Mouse (Mus musculus) spleen, adult 12 weeks (tissue): ENCODE data around the gene Kif16b.

ENCODE experiments used
- DNase-seq: peaks from one replicate; pipeline ENCODE4 v3.0.0; 2022; ENCODE audit warnings: low spot score

The Kif16b gene

GRCm38 (mm10) chr2:142732370-142732769 lies 169.0 kb downstream of the Kif16b start:
- DNase-seq, result no peak

- DNase-seq, result no peak
Observed at GRCm38 (mm10) chr2:142731778-142732092, 169.6 kb downstream of the Kif16b start.

GRCm38 (mm10) chr2:142731016-142731777 lies 170.1 kb downstream of the Kif16b start:
- DNase-seq, result no peak

- DNase-seq, result no peak
Observed at GRCm38 (mm10) chr2:142724215-142725001, 176.9 kb downstream of the Kif16b start.

GRCm38 (mm10) chr2:142720174-142720573 lies 181.2 kb downstream of the Kif16b start:
- DNase-seq, result no peak

- no peak for DNase-seq
Observed at GRCm38 (mm10) chr2:142718998-142719397, 182.3 kb downstream of the Kif16b start.

- DNase-seq, result no peak
Observed at GRCm38 (mm10) chr2:142717591-142717990, 183.7 kb downstream of the Kif16b start.

GRCm38 (mm10) chr2:142715912-142716260 lies 185.4 kb downstream of the Kif16b start:
- DNase-seq, result no peak

GRCm38 (mm10) chr2:142715186-142715911 lies 186.0 kb downstream of the Kif16b start:
- DNase-seq, result no peak

GRCm38 (mm10) chr2:142712727-142713126 lies 188.6 kb downstream of the Kif16b start:
- no peak for DNase-seq

- DNase-seq, result no peak
Observed at GRCm38 (mm10) chr2:142709326-142709725, 192.0 kb downstream of the Kif16b start.

- no peak for DNase-seq
Observed at GRCm38 (mm10) chr2:142700689-142701088, 200.6 kb downstream of the Kif16b start.

GRCm38 (mm10) chr2:142698650-142699049 lies 202.7 kb downstream of the Kif16b start:
- DNase-seq, result no peak

- no peak for DNase-seq
Observed at GRCm38 (mm10) chr2:142694936-142695331, 206.4 kb downstream of the Kif16b start.

- DNase-seq, result no peak
Observed at GRCm38 (mm10) chr2:142694019-142694935, 207.1 kb downstream of the Kif16b start.

GRCm38 (mm10) chr2:142693461-142693860 lies 207.9 kb downstream of the Kif16b start:
- no peak for DNase-seq

- DNase-seq, result no peak
Observed at GRCm38 (mm10) chr2:142689496-142689895, 211.8 kb downstream of the Kif16b start.

- no peak for DNase-seq
Observed at GRCm38 (mm10) chr2:142687936-142688514, 213.3 kb downstream of the Kif16b start.

- DNase-seq, result no peak
Observed at GRCm38 (mm10) chr2:142682965-142683709, 218.2 kb downstream of the Kif16b start.

- DNase-seq, result no peak
Observed at GRCm38 (mm10) chr2:142668426-142668825, 232.9 kb downstream of the Kif16b start.

GRCm38 (mm10) chr2:142651591-142651990 lies 249.7 kb downstream of the Kif16b start:
- no peak for DNase-seq
